Mouse (Mus musculus): Measurements from ENCODE around the gene Glod5.

Gene Glod5

GRCm38 (mm10) chrX:7968226-7968625 is 50.1 kb downstream of the Glod5 start:
- no peak for DNase-seq (ENCODE audit: low spot score in 2 of 2)

GRCm38 (mm10) chrX:7967596-7968201 is 50.6 kb downstream of the Glod5 start:
- no peak for DNase-seq (ENCODE audit: low spot score in 2 of 2)

- no peak for DNase-seq (ENCODE audit: low spot score in 2 of 2)
These were observed 52.1 kb downstream of the Glod5 start for GRCm38 (mm10) chrX:7966161-7966560.

- no peak for DNase-seq (ENCODE audit: low spot score in 2 of 2)
These were observed 54.3 kb downstream of the Glod5 start for GRCm38 (mm10) chrX:7963829-7964626.

- no peak for DNase-seq (ENCODE audit: low spot score in 2 of 2)
These were observed 59.4 kb downstream of the Glod5 start for GRCm38 (mm10) chrX:7958868-7959267.

Data from heart, adult 9 months (tissue).